Mouse (Mus musculus) embryonic fibroblast, embryonic 13.5 days (primary cell): ENCODE measurements around the gene Prdx2. TPM values are rescaled to one million over a fixed set of nuclear protein-coding genes. Genes with fewer than 3 reads are reported as not detected.
A peak's percentile ranks its signal among the peaks of the same experiment; 100 is the strongest.

Experiments
- H3K27ac ChIP-seq: 2 replicates; pipeline ENCODE4 v1.5.1; 2012; ENCODE audit warnings: low read length, control low read depth, inconsistent platforms; ENCODE audit not compliant: insufficient read depth
- H3K4me1 ChIP-seq: 2 replicates; pipeline ENCODE4 v1.6.1; 2011; ENCODE audit warnings: low read length; ENCODE audit not compliant: control insufficient read depth, insufficient read depth
- H3K4me3 ChIP-seq: 2 replicates; pipeline ENCODE4 v1.5.1; 2011; ENCODE audit warnings: mild to moderate bottlenecking, control low read depth, low read length; ENCODE audit not compliant: insufficient read depth
- CTCF ChIP-seq: IDR thresholded peaks from 2 replicates; pipeline ENCODE4 v1.5.1; 2011; ENCODE audit warnings: mild to moderate bottlenecking, control low read depth, low read length, moderate library complexity, borderline replicate concordance; ENCODE audit not compliant: insufficient read depth
- POLR2A ChIP-seq: IDR thresholded peaks from 2 replicates; pipeline ENCODE4 v1.6.1; 2011; ENCODE audit warnings: low read depth, mild to moderate bottlenecking, control low read depth, low read length, moderate library complexity
- polyA plus RNA-seq: library from polyadenylated mRNA; stranded (reverse); fragments of >200 nt; gene quantifications from 2 replicates; pipeline ENCODE4 v1.2.4, GENCODE M21; 2011; ENCODE audit warnings: low read depth; ENCODE audit not compliant: missing spikeins, insufficient read length

The Prdx2 gene
- polyA plus RNA-seq, 1 experiment, result 244 TPM

GRCm38 (mm10) chr8:84970135-84970790 lies 876 bp downstream of the Prdx2 start:
- H3K4me1 ChIP-seq, result peaks cover 12% of the 10 kb centered on the region; the same call in 1 of the 2 replicates
- H3K4me3 ChIP-seq, result peak overlapping the region; percentile 65
- peak overlapping the region; percentile 32 for H3K27ac ChIP-seq
- no peak for TF ChIP-seq CTCF
- no peak; the same call in 1 of the 2 replicates for TF ChIP-seq POLR2A

GRCm38 (mm10) chr8:84970913-84971312 lies 1.5 kb downstream of the Prdx2 start:
- Histone ChIP-seq H3K4me3 (peak overlapping the region; percentile 65), H3K4me1 (peaks cover 12% of the 10 kb centered on the region; the same call in 1 of the 2 replicates), H3K27ac (no peak overlapping the region)
- TF ChIP-seq POLR2A (no peak), CTCF (no peak)

- Histone ChIP-seq H3K4me1 (peaks cover 8% of the 10 kb centered on the region; the same call in 1 of the 2 replicates), H3K27ac (no peak overlapping the region), H3K4me3 (no peak overlapping the region)
- TF ChIP-seq POLR2A, result no peak
- no peak for TF ChIP-seq CTCF
These were observed 3.7 kb downstream of the Prdx2 start for GRCm38 (mm10) chr8:84973079-84973478.

GRCm38 (mm10) chr8:84973803-84974542 lies 4.6 kb downstream of the Prdx2 start:
- H3K27ac ChIP-seq, result no peak overlapping the region; the same call in 1 of the 2 replicates
- H3K4me3 ChIP-seq, result no peak overlapping the region
- TF ChIP-seq CTCF (peak; percentile 81; the same call in 1 of the 2 replicates), POLR2A (no peak)
- peaks cover 4% of the 10 kb centered on the region; the same call in 1 of the 2 replicates for H3K4me1 ChIP-seq

GRCm38 (mm10) chr8:84974543-84975142 lies 5.3 kb downstream of the Prdx2 start:
- Histone ChIP-seq H3K4me3 (no peak overlapping the region), H3K27ac (peak overlapping the region; percentile 91), H3K4me1 (peaks cover 4% of the 10 kb centered on the region; the same call in 1 of the 2 replicates)
- no peak for TF ChIP-seq POLR2A
- TF ChIP-seq CTCF, result no peak

GRCm38 (mm10) chr8:84975434-84975833 lies 6.0 kb downstream of the Prdx2 start:
- peaks cover 4% of the 10 kb centered on the region; the same call in 1 of the 2 replicates for H3K4me1 ChIP-seq
- H3K27ac ChIP-seq, result peak overlapping the region; percentile 91
- H3K4me3 ChIP-seq, result peak overlapping the region; percentile 31
- peak; percentile 58; the same call in 1 of the 2 replicates for TF ChIP-seq CTCF
- 0 out of 2 replicates have a peak, but pooled peaks have one; percentile 36 for TF ChIP-seq POLR2A

GRCm38 (mm10) chr8:84976031-84976762 lies 6.8 kb downstream of the Prdx2 start:
- H3K27ac ChIP-seq, result peak overlapping the region; percentile 91
- peak overlapping the region; percentile 88 for H3K4me3 ChIP-seq
- peaks cover 7% of the 10 kb centered on the region for H3K4me1 ChIP-seq
- peak; percentile 90 for TF ChIP-seq POLR2A
- no peak for TF ChIP-seq CTCF

- peaks cover 8% of the 10 kb centered on the region for H3K4me1 ChIP-seq
- TF ChIP-seq POLR2A (no peak), CTCF (no peak)
- H3K27ac ChIP-seq, result peak overlapping the region; percentile 90
- peak overlapping the region; percentile 88 for H3K4me3 ChIP-seq
These were observed 7.5 kb downstream of the Prdx2 start for GRCm38 (mm10) chr8:84976763-84977434.

- Histone ChIP-seq H3K4me1 (peaks cover 8% of the 10 kb centered on the region), H3K27ac (peak overlapping the region; percentile 90), H3K4me3 (peak overlapping the region; percentile 88)
- TF ChIP-seq CTCF (no peak), POLR2A (peak; percentile 48)
These were observed 8.3 kb downstream of the Prdx2 start for GRCm38 (mm10) chr8:84977435-84978247.
